Mouse (Mus musculus) retina, embryonic 14.5 days (tissue): ENCODE measurements around the gene Inha.

ENCODE experiments used
- DNase-seq: peaks from one replicate; pipeline ENCODE4 v3.0.0-alpha.2; 2015; ENCODE audit warnings: low spot score

The Inha gene

DNA sequence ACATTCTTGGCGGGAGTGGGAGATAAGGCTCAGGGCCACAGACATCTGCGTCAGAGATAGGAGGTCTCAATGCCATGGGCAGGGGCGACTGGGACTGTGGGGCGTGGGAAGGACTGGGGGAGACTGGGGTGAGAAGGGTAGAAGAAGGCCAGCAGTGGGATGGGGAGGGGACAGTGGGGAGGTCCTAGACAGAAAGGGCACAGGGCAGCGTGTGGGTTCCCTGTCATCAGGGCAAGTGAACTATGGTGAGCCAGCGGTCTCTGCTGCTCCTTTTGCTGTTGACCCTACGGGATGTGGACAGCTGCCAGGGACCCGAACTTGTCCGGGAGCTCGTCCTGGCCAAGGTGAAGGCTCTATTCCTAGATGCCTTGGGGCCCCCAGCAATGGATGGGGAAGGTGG, at the start of gene Inha:
TSS of gene Inha (plus strand) at position 72 of the 400 bp plus-strand sequence.
- DNase-seq = no peak

DNA sequence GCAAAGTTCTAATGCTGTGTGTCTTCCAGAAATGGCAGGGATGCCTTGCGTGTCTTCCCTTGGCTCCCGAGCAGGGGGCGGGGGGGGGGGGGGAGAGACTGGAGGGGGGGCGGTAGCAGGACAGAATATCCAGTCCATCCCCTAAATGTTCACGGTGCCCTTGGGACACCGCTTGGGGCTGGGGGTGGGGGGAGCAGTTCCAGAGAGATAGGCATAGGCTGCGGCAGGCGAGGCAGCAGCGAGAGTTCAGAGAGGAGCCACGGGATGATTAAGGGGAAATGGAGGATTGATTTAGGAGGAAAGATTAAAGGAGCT, 49.2 kb upstream of the Inha start:
- no peak for DNase-seq

DNA sequence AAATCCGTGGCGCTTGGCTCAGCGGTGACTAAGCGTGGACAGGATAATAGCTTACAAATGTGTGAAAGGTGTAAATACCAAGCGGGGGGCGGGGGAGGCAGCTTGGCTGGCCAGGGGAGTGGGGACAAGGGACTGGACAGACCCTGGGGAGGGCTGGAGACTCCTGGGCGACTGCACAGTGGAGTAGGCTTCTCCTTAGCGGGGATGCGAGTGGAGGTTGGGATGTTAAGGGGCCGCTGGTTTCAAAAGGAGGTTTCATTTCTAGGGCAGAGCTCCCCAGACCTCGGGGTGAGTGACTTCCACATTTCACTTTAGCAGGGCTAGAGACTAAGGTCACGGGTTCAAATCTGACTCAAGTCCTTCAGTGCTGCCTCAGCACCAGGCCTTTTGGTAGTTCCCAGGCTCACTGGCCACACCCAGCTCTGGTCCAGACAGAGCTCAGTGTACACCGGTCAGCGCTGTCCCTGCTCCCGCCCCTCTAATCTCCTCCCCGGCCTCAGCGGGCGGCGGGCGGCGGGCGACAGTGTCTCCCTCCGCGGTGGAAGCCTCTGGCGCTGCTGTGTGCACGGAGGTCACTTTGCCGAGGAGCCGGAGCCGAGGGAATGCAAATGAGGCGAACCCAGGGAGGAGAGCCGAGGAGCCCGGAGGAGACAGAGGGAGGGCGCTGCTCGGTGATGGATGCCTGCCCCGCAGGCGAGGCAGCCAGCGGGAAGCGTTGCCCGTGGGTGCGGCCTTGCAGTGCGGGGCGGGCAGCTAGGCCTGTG, 48.7 kb upstream of the Inha start:
- DNase-seq = no peak

DNA sequence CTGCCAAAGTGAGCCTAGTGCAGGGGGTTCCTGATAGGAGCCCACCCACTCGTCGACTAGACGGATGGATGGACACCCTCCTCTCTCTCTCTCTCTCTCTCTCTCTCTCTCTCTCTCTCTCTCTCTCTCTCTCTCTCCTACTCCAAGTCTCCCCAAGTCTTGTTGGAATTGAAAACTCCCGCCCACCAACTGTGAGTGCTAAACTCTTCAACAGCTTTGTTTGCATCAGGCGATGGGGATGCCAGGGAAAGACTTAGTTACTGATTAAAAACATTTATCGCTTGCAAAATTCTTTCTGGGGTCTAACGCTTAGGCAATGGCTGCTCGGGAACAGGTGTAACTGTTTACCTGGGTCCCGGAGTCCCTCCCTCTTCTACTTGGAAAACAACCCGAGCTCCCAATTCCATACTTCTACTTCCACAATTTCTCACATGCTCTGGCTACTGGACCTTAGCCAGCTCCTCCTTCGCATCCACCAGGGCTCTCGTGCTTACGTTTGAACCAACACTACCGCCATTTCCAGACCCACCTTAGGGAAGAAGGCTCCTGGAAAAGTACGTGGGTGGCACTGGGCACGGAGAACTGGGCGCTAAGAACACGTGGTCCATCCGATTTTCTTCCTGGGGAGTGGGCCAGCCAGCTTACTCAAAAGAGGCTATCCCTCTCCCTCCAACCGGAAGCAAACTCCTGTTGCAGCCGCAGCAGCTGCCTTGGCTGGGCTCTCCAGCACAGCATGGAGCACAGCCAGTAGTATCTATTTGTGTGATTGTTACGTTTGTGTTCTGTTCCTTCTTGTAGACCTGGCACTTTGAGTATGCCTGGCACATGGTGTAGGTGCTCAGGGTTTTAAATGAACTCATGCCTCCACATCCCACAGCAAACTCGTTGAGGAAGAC, 47.8 kb upstream of the Inha start:
- DNase-seq = no peak

DNA sequence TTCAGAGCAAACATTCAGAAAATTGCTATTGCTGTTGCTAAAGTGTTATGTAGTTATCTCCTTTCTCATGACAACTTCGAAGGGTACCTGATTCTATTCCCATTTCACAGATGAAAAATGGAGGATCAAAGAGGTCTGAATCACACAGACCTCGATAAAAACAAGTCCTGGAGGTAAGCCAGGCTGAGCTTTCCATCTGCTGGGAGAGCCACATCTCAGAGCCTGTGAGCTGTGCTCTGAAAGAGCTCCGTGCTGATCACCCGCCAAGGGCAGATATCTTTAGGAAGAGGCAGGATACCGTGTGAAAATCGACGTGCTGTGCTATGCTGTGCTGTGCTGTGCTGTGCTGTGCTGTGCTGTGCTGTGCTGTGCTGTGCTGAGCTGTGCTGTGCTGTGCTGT, 46.6 kb upstream of the Inha start:
- DNase-seq = no peak

DNA sequence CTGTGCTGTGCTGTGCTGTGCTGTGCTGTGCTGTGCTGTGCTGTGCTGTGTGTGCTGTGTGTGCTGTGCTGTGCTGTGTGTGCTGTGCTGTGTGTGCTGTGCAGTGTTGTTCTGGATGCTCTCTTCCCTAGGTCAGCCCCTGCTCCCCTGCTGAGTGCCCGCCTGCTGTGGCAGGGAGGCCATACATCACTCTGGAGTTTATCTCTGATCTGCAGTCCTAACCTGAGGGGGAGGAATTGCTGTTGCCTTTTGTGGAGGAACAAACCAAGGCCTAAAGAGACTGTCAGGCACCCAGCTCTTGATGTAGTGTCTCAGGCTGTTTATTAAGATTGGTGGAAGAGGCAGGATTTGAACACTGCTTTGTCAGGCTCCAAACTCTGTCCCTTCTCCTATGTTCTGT, 44.2 kb upstream of the Inha start:
- DNase-seq = no peak

DNA sequence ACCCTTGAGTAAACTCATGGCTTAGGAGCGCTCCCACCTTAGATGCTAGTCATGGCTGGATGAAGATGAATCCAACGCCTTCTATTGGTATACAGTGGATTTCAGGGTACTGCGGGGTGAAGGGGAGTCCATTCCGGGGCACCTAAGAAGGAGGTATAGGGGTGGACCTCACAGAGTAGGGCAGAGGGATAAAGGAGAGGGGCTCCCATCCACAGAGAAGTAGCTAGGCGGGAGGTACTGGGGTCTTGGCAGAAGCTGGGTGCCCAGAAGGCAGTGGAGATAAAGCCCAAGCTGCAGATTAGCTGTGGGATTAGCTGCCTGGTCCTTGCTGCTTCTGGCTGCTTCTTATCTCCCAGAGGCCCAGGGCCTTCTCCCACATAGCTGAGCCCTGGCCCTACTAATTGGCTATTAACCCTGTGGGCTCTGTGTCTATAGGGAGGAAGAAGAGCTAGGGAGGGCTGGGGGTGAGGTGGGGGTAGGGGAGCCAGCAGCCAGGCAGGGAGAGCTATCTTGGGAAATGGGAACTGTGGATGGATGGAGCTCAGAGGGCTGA, 43.1 kb upstream of the Inha start:
- DNase-seq = no peak

DNA sequence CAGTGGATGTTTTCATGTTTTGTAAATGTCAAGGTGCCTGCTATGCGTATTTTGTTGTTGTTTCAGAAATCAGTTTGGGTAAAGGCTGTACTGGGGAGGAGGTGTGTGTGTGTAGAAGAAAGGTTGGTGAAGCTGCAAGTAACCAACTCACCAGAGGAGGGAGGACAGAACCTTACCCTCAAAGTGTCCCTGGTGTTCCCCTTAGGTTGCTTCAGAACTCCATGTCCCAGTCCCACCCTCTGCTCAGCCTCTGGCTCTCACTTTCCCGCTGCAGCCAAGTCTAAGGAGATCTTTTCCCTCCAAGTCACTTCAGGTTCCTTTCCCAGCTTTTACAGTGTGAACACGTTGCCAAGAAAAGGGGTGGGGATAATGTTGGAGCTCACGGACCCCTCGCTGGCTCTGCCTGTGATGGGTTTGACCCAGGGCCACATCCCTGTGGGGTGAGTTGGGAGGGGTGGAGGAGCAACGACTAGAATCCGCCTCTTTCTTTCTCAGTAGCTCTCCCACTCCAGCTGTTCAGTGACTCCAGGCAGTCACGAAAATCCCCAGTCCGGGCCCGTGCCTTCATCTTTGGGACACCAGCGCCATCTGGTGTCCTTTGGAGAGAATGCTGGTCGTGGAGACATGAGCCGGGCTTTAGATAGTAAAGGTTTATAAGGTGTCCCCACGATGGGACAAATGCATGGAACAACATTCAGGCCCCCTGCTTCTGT, 39.5 kb upstream of the Inha start:
- peak; percentile 90 for DNase-seq

DNA sequence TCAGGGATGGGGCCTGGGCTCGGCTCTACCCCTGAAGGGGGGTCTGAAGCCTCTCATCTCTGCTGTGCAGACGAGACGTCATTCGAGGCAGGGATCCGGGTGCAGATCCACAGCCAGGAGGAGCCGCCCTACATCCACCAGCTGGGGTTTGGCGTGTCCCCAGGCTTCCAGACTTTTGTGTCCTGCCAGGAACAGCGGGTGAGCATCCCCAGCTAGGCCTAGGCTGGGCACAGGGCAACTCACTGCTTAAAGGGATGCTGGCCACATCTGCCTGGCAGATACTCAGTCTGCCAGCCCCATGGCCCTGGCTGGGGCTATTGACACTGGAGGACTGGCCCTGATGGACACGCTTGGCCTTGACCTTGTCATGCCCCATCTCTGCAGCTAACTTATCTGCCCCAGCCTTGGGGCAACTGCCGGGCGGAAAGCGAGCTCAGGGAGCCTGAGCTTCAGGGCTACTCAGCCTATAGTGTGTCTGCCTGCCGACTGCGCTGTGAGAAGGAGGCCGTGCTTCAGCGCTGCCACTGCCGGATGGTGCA, 37.5 kb upstream of the Inha start:
- DNase-seq = no peak

DNA sequence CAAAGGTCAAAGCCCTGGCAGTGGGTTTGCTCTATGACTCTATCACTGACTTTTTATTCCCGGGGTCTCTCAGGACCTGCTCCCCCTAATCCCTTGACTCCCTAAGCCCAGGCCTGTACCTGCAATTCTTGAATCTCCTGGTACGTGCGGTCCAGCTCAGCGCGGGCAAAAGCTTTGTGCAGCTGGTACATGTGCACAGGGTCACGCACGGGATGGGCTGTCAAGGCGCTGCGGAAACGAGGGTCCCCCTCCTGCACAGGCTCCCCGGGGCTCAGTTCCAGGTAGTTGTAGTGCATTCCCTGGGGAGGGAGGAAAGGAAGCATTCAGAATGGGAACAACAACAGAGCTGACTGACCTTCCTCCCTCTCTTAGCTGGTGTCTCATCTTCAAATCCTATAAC, 30.4 kb upstream of the Inha start:
- DNase-seq = no peak

DNA sequence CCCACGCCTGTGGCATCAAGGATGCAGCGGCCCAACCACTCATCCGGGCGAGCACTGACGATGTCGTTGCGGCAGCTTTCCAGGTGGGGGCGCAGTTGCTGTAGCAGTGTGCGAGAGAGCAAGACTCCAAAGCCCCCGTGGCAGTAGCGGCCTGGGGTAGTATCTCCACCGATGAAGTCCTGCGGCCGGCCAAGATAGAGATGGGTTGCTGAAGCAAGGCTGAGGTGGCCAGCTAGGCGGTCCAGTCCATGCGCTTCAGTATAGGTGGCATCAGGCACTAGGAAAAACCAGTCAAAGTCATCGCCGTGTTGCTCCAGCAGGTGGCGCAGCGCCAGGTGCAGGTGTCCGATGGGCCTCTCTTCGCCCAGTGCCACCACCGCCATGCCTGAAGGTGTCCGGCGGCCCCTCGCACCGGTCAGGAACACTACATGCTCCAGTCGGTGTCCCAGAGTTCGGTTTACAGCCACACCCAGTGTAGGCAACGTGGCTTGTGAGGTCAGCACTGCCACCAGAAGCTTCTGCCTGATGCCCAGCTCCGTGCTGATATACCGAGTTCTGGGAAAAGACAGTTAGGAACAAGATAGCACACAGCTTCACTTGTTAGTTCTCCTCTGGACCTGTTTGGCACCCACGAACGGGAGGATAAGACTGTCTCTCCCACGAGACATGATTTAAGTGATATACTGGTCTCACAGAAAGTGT, 29.5 kb upstream of the Inha start:
- peak; percentile 92 for DNase-seq

DNA sequence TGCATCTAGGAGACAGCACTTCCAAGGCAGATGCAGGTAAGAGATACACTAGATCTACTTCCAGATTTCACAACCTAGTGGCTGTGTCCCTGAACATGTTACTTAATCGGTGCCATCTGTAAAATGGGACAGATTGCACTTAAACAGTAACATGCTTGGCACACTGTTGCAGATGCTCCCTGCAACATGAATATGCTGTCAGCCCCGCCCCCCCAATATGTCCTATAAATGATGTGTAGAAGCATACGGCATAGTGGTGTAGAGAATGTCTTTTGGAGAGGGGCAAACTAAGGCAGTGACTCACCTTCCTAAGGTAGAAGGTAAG, 28.9 kb upstream of the Inha start:
- DNase-seq = no peak

DNA sequence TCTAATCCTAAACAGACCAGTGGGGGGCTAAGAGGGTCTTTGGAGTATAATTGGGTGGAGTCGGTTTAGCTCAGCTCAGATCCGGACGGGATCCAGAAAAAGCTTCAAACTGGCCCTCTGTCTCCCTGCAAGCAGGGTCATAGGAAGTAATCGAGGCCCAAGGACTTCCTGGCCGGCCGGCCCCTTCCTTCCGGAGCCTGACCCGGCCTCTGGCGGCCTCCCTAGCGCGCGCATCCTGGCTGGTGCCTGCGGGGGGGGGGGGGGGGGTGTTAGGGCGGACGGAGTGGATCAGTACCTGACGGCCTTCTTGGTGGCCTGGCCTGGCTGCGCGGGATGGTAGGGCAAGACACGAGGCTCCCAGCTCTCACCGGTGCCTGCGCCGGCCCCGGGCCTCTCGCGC, 28.4 kb upstream of the Inha start:
- DNase-seq = no peak

DNA sequence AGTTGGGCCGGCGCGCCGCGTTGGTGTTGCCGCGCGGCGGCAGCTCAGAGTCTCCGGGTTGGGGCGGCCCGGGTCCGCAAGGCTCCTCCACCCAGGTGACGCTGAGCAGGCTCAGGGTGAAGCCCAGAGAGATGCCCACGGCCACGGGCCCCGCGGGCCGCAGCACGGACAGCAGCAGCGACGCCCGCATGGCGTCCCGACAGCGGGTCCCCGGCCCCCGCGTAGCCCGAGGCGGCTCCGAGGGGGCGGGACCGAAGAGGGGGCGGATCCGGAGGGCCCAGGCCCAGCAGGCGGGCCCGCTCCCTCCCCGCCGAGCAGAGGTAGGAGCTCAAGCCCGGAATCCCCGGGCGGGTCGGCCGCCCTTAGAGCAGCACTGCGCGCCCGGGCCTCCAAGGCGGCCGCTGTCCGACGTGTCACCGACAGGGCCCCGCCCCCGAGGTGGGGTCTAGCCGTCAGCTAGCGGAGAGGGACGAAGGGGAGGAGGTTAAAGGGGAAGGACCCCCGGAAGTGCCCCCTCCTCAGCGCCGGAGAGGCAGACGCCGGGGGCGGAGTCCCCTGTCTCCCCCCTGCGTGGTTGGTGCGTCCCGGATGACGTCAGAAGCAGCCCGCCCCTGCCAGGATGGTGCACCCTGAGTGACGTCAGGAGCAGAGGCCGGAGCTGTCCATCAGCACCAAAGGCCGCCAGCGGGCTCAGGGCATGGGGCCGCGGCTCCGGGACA, 27.8 kb upstream of the Inha start, which contains the start of the genes Chpf and Tmem198:
TSS of gene Chpf (minus strand) at position 392 of the 719 bp plus-strand sequence.
TSS of gene Tmem198 (plus strand) at position 617 of the 719 bp plus-strand sequence.
- DNase-seq = peak; percentile 98

DNA sequence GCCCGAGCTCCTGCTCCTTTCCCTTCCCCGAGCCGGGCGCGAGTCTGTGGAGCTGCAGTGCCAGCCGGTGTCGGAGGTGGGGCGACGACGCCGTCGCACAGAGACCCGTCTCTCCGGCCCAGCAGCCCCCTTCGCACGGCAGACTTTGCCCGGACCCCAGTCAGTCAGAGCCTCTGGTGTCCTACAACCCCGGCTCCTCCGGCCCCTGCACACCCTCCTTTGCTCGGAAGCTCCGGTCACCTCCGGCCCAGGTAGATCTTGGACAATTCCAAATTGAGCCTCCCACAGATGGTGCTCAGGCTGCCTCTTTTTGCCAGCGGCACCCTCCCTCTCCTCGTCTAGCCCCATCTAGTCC, 27.3 kb upstream of the Inha start:
- no peak for DNase-seq

DNA sequence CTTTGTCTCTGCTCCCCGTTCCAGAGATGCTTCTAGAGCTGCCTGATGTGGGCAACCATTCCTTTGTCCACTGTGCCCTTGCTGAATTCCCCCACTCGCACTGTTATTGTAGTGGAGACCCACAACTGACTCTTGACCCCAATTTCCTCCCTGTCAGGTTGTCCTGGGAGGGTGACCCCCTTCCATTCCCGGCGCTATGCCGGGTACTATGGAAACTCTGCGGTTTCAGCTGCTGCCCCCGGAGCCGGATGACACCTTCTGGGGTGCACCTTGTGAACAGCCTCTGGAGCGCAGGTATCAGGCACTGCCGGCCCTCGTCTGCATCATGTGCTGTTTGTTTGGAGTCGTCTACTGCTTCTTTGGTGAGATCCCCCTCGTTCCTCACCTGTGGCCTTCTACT, 26.8 kb upstream of the Inha start:
- DNase-seq = no peak

DNA sequence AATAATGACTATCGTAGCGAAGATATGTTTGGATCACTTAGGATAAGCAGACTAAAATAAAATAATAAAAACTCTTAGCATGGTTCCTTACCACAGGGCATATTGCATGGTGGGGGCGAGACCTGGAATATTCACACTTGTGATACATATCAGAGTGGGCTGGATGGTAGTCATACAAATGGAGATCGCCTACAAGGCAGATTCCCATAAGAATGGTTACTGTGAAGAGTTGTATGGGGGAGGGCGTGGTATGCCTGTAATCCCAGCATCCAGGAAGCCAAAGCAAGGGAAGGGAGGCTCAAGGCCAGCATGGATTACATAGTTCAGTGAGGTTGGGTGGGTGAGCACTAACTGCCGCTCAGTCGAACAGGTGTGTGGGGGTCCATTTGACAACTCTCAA, 26.1 kb upstream of the Inha start:
- no peak for DNase-seq

DNA sequence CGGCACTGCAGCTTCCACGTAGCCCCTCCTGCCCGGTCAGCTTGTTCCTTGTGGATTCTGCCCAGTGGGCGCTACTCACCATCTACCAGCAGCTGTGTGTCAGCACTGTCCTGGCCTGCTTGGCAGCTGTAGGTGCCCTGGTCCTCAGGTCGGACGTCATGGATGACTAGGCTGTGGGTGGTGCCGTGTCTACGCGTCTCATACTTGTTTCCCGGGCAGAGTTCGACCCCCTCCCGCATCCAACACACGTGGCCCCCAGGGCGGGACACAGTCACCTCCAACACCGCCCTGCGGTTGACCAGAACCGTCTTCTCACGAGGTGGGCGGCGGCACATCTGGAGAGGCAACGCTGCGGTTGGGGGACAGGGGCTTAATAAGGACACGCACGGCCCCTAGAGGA, 20.3 kb upstream of the Inha start:
- no peak for DNase-seq

DNA sequence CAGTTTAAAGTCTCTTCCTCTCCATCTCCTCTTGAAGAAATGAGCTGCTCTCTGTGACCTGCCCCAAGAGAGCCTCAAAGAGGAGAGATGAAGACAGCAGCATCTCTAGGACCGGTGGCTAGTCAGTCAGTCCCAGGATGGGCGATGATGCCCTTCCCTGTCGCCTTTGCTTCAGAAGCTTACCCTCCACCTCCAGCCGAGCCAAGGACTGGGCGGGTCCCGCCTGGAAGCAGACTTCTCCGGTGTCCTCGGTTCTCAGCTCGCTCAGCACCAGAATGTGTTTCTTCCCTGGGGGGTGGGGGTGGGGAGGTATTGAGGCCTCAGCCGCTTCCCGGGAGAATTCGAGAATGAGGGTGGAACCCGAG, 19.9 kb upstream of the Inha start:
- DNase-seq = no peak

DNA sequence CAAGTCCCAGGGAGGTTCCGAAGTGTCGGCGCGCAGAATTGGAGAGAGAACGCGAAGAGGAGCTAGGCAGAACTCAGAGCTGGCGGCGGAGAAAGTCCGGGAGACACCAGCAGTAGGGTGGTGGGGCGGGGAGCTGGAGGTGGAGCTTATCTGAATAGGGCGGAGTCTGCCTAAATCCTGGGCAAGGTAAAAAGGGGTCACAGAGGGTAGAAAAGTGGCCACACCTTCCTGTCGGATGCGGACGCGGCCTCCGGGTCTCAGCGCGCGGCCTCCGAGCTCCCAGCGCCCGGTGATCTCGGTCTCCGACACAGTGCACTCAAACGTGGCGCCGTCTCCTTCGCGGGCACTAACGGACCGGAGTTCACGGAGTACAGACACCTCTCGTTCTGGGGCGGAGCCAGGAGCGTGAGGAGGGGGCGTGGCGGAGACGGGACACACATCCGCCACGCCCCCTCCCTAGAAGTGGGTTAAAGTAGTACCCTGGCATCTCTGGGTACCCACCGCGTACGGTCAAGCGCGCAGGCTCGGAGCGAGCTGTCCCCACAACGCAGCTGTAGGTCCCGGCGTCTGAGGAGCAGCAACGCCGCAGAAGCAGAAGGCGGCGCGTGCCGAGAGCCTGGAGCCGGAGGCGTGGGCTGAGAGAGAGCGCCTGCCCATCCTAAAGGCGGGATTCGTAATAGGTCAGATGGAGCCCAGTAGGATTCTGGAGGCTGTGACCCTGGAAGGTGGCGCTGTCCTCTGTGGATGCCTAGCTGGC, 19.3 kb upstream of the Inha start:
- DNase-seq = peak; percentile 80
